Mouse (Mus musculus): ENCODE results near the gene Mov10l1. TPM values are rescaled to one million over a fixed set of nuclear protein-coding genes. Genes with fewer than 3 reads are reported as not detected.

The Mov10l1 gene
- polyA plus RNA-seq (2017; shearing (Covaris generic)) = not detected

GRCm38 (mm10) chr15:88982534-88983079 lies at the start of gene Mov10l1:
Mov10l1 (plus strand) TSS chr15:88982909.

GRCm38 (mm10) chr15:88954368-88955072 lies 28.2 kb upstream of the Mov10l1 start, which contains the start of gene Ttll8:
Ttll8 (minus strand) TSS chr15:88954418.

GRCm38 (mm10) chr15:88978281-88979137 lies 4.2 kb upstream of the Mov10l1 start, which contains the start of gene Mlc1:
Mlc1 (minus strand) TSS chr15:88979007.

GRCm38 (mm10) chr15:89059161-89059931 lies 76.6 kb downstream of the Mov10l1 start, which contains the start of gene Panx2:
Panx2 (plus strand) TSS chr15:89059734.

GRCm38 (mm10) chr15:89074613-89075477 lies 92.1 kb downstream of the Mov10l1 start, which contains the start of gene Trabd:
Trabd (plus strand) TSS chr15:89075124.

GRCm38 (mm10) chr15:89088607-89089247 lies 106.0 kb downstream of the Mov10l1 start, which contains the start of gene Selenoo:
Selenoo (plus strand) TSS chr15:89089084.

Other genes starting within 250 kb of the Mov10l1 start
- gene Brd1, start 248.7 kb upstream of the Mov10l1 start, polyA plus RNA-seq (2017; shearing (Covaris generic)) = 87.2 TPM
- 4.7 TPM for gene Zbed4, start 231.2 kb upstream of the Mov10l1 start, polyA plus RNA-seq (2017; shearing (Covaris generic))
- gene Alg12, start 163.6 kb upstream of the Mov10l1 start, polyA plus RNA-seq (2017; shearing (Covaris generic)) = 8.5 TPM
- gene Creld2, start 163.3 kb upstream of the Mov10l1 start, polyA plus RNA-seq (2017; shearing (Covaris generic)) = 27.6 TPM
- 91.6 TPM for gene Pim3, start 120.7 kb upstream of the Mov10l1 start, polyA plus RNA-seq (2017; shearing (Covaris generic))
- not detected for gene Ttll8, start 28.5 kb upstream of the Mov10l1 start, polyA plus RNA-seq (2017; shearing (Covaris generic))
- gene Mlc1, start 3.9 kb upstream of the Mov10l1 start, polyA plus RNA-seq (2017; shearing (Covaris generic)) = not detected
- gene Panx2, start 76.8 kb downstream of the Mov10l1 start, polyA plus RNA-seq (2017; shearing (Covaris generic)) = not detected
- gene Trabd, start 92.2 kb downstream of the Mov10l1 start, polyA plus RNA-seq (2017; shearing (Covaris generic)) = 58.6 TPM
- 31.4 TPM for gene Selenoo, start 106.2 kb downstream of the Mov10l1 start, polyA plus RNA-seq (2017; shearing (Covaris generic))
- 21.5 TPM for gene Tubgcp6, start 140.2 kb downstream of the Mov10l1 start, polyA plus RNA-seq (2017; shearing (Covaris generic))
- 33.3 TPM for gene Hdac10, start 145.8 kb downstream of the Mov10l1 start, polyA plus RNA-seq (2017; shearing (Covaris generic))
- gene Mapk12, start 157.8 kb downstream of the Mov10l1 start, polyA plus RNA-seq (2017; shearing (Covaris generic)) = 1.6 TPM
- gene Mapk11, start 166.7 kb downstream of the Mov10l1 start, polyA plus RNA-seq (2017; shearing (Covaris generic)) = 40.2 TPM
- 0.30 TPM for gene Plxnb2, start 197.9 kb downstream of the Mov10l1 start, polyA plus RNA-seq (2017; shearing (Covaris generic))
- gene Dennd6b, start 213.6 kb downstream of the Mov10l1 start, polyA plus RNA-seq (2017; shearing (Covaris generic)) = 47.8 TPM
- 14.5 TPM for gene Ppp6r2, start 228.6 kb downstream of the Mov10l1 start, polyA plus RNA-seq (2017; shearing (Covaris generic))